Mouse (Mus musculus): ENCODE measurements around the gene Gng12. TPM values are rescaled to one million over a fixed set of nuclear protein-coding genes. Genes with fewer than 3 reads are reported as not detected.

Gng12 gene
- total RNA-seq, 2 experiments from 2014 or later: 49.7 to 52.0 TPM

- intact Hi-C loops (cut with DNase I): loop anchor here (5.0 to 10.0 kb wide), 2 partner anchors 142 to 194 kb away; partner anchors contain the start of gene Gng12
These were observed 142.8 kb downstream of the Gng12 start for GRCm38 (mm10) chr6:67038964-67039363.

GRCm38 (mm10) chr6:67040904-67041410, 144.8 kb downstream of the Gng12 start:
- no peak for DNase-seq
- intact Hi-C loops (cut with DNase I): no loop called here

More at GRCm38 (mm10) chr6:67038964-67039363, 142.8 kb downstream of the Gng12 start:
- DNase-seq: no peak

DNA sequence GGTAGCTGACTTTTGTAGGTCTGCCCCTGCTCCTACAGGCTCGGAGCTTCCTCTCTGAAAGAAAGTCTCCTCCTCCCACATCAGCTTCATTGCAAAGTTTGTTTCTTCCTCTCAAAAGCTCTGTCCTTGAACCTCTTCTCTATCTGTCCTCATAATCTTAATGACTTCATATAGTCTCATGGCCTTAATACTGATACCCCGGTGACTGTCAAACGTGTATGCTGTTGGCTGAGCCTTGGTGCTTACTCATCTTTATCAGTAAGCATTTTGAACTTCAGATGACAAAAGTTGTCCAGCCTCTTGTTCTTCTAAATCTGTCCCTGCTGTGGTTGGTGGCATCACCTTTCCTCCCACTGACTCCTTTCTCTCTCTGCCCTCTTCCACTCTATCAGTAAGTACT, 149.2 kb downstream of the Gng12 start:
- DNase-seq: no peak
- intact Hi-C loops (cut with DNase I): no loop called here

DNA sequence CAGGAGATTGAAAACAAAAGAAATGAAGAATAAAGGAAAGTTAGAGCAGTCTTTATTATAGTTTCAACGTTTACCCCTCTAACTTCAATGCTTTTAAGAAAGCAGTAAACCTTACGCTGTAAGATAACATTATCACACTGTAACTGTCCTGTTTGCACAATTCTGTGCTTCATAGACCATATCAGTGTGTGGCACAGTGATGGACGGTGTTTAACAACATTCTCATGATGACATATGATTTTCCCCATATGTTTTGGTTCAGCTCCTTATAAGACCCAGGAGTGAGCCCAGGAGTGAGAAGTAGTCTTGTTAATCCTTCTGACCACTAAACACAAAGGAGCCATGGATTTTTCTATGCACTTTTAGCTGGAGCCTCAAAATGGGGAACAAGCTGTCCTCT, 150.7 kb downstream of the Gng12 start:
- no peak for DNase-seq
- intact Hi-C loops (cut with DNase I): no loop called here

GRCm38 (mm10) chr6:67048052-67048691, 152.0 kb downstream of the Gng12 start:
- no peak for DNase-seq
- intact Hi-C loops (cut with DNase I): no loop called here

- no peak for DNase-seq
- intact Hi-C loops (cut with DNase I): no loop called here
These were observed 152.9 kb downstream of the Gng12 start for GRCm38 (mm10) chr6:67048880-67049694.

GRCm38 (mm10) chr6:67049695-67050038, 153.5 kb downstream of the Gng12 start:
- intact Hi-C loops (cut with DNase I): no loop called here
- DNase-seq: no peak

DNA sequence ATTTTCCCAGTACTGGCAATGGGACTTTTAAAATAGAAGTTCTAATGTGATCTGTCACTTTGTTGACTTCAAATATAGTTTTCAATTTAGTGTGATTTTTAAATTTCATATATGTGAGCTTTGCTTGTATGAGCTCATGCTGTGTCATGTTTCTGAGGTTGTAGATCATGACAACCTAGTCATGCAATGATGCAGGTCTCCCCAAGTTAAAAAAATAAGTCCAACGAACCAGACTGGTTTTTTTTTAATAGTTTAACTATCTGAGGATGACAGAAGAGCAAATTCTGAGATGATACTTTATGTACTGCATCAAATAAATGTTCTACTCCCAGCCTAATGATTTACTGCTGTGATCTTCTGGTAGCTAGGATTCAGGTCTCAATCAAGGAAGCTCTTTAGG, 153.9 kb downstream of the Gng12 start:
- DNase-seq: no peak
- intact Hi-C loops (cut with DNase I): no loop called here

GRCm38 (mm10) chr6:67056108-67056888, 160.1 kb downstream of the Gng12 start:
- no peak for DNase-seq
- intact Hi-C loops (cut with DNase I): no loop called here

GRCm38 (mm10) chr6:67056889-67057564, 160.8 kb downstream of the Gng12 start:
- DNase-seq: no peak
- intact Hi-C loops (cut with DNase I): no loop called here

DNA sequence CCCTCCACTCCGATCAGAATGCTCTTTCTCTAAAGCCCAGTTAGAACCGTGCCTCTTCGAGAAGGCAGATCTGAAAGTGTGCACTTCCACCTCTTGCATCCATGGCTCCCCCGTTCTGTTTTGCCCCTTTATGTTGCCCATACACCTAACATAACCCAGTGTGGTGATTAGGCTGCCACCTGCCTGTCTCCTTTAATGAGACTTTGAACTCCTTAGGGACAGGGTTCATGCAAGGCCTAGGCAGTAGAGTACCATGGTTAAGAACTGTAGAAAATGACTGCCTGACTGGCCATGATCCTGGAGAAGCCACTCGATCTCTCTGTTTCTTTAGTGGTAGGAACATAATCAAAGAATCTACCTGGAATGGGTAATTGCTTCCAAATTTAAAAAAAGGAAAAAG, 161.4 kb downstream of the Gng12 start:
- DNase-seq: no peak
- intact Hi-C loops (cut with DNase I): no loop called here

DNA sequence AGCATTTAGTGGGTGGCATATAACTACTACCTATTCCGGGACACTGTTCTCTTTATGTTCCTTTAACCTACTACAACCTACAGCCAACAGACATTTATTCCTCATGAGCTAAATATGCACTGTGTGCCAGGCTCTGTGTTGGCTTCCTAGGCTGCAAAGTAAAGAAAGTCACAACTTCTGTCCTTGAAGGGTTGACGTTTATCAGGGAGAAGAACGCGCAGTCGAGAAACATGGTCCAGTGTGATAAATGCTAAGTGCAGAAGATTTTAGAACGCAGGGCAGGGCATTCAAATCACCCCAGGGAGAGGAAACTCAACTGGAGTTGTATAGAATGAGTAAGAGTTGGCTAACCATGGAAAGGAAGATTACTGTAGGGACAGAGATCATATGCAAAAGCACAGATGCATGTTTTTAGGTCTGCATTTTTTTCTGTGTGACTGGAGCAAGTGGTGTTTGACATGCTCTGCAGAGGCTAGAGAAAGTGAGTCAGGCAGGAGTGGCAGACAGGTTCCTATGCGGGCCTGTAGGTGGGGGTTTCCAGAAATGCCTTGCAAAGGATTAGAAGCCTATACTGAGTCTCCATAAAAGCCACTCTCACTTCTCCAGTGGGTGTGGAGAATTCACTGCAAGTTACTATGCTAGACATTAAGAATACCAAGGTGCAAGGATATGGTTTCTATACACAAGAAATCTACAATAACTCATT, 161.9 kb downstream of the Gng12 start:
- intact Hi-C loops (cut with DNase I): no loop called here
- DNase-seq: no peak

DNA sequence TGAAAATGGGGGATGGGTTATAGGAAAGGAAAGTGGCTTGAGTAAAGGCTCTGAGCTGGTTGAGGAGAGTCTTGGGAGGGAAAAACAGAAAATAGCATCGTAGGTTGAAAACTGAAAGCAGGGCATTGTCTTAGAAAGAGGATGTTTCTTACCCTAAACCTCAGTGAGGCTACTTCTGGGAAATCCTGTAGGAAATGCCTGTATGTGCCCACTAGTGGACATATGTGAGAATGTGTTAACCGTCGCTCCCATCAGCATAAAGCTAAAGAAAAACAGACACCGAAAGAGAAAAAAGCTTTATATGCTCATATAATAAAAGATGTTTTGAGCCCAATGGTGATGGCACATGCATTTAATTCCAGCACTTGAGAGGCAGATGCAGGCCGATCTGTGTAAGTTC, 163.9 kb downstream of the Gng12 start:
- DNase-seq: no peak
- intact Hi-C loops (cut with DNase I): no loop called here

GRCm38 (mm10) chr6:67069219-67069762, 173.1 kb downstream of the Gng12 start:
- intact Hi-C loops (cut with DNase I): no loop called here

GRCm38 (mm10) chr6:67069800-67070315, 173.7 kb downstream of the Gng12 start:
- intact Hi-C loops (cut with DNase I): no loop called here

More at GRCm38 (mm10) chr6:67069219-67069762, 173.1 kb downstream of the Gng12 start:
- no peak for DNase-seq

More at GRCm38 (mm10) chr6:67069800-67070315, 173.7 kb downstream of the Gng12 start:
- DNase-seq: peak in 1 of 2 experiments; percentile 20
